Mouse (Mus musculus) spleen, adult 10 weeks (tissue): ENCODE data around the gene Glra4. TPM values are rescaled to one million over a fixed set of nuclear protein-coding genes. Genes with fewer than 3 reads are reported as not detected.

Experiments used
- polyA plus RNA-seq: library from polyadenylated mRNA; stranded (reverse); fragments of 350-450 nt; fragmentation: Illumina TruSeq; extraction: RNeasy Lipid Tissue Mini Kit (QIAGEN cat#74804); gene quantifications from one replicate; pipeline ENCODE4 v1.2.3, GENCODE M21; 2015; ENCODE audit warnings: low replicate concordance; ENCODE audit not compliant: insufficient read depth

The Glra4 gene
- not detected for polyA plus RNA-seq

DNA sequence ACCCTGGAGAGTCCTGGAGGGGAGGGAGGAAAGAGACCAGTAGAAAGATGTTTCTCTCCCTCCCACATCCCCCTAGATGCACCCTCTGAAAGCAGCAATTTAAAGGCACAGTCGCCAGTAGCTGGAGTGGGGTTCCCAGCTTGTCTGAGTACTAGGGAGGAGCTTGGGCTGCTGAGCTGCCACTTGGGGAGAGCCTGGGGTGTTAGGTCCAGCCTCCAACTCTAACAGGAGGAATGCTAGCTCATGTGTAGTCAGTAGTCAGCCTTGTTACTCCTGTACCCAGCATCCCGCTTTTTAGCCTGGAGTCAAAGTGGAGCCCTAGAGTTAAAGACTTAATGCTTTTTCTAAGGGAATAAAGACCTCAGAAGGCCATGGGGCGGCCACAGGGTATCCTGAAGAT lies at the start of gene Glra4:
Glra4 (minus strand) TSS at position 101 of the 400 bp plus-strand sequence.

GRCm38 (mm10) chrX:136822371-136822770 lies 42.4 kb upstream of the Glra4 start, which contains the start of gene Plp1:
Gene Plp1, plus strand, starts transcription at chrX:136822671.

GRCm38 (mm10) chrX:136743459-136743858 lies 36.5 kb downstream of the Glra4 start, which contains the start of gene Morf4l2:
Gene Morf4l2, minus strand, starts transcription at chrX:136743690.

Other genes with a start within 250 kb of the Glra4 start
- not detected for gene Kir3dl2, start 236.1 kb downstream of the Glra4 start, polyA plus RNA-seq
- 4.0 TPM for gene Tceal3, start 189.3 kb downstream of the Glra4 start, polyA plus RNA-seq
- gene Tceal1, start 72.2 kb downstream of the Glra4 start, polyA plus RNA-seq = 2.8 TPM
- 154 TPM for gene Morf4l2, start 36.5 kb downstream of the Glra4 start, polyA plus RNA-seq
- gene Plp1, start 42.5 kb upstream of the Glra4 start, polyA plus RNA-seq = 6.1 TPM
- gene Rab9b, start 88.6 kb upstream of the Glra4 start, polyA plus RNA-seq = not detected
- not detected for gene H2bfm, start 147.2 kb upstream of the Glra4 start, polyA plus RNA-seq
- 15.1 TPM for gene Tmsb15b2, start 195.4 kb upstream of the Glra4 start, polyA plus RNA-seq
- gene Tmsb15l, start 196.7 kb upstream of the Glra4 start, polyA plus RNA-seq = 16.2 TPM
- 19.4 TPM for gene Tmsb15b1, start 196.7 kb upstream of the Glra4 start, polyA plus RNA-seq
- 16.6 TPM for gene Zcchc18, start 213.0 kb upstream of the Glra4 start, polyA plus RNA-seq